Mouse (Mus musculus): ENCODE measurements around the gene Zfp78. TPM values are rescaled to one million over a fixed set of nuclear protein-coding genes. Genes with fewer than 3 reads are reported as not detected.

Zfp78 gene
- 1 to 10 TPM in 1 of 2 experiments, under 1 TPM in 1; 0.88 to 1.2 TPM for total RNA-seq (2023)

DNA sequence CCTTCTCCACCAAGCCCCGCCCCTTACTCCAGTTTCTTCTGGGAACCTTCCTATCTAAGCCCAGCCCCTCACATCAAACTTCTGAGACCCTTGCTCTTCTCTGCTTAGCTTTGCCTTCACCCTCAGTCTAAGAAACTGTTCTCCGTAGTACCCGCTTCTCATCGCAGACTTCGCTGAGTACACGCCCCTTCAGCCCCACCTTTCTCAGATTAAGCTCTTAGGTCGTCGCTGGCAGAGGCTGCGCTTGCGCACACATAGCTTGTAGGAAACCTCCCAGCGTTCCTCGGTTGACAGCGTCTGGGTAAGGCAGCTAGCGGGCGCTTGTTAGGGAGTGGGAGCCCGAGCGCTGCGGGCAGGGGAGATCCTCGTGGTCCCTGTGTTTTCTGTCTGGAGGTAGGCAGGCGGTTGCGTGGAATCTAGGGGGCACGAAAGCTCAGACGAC, at the start of gene Zfp78:
TSS of gene Zfp78 (plus strand) at position 234 of the 442 bp plus-strand sequence.

DNA sequence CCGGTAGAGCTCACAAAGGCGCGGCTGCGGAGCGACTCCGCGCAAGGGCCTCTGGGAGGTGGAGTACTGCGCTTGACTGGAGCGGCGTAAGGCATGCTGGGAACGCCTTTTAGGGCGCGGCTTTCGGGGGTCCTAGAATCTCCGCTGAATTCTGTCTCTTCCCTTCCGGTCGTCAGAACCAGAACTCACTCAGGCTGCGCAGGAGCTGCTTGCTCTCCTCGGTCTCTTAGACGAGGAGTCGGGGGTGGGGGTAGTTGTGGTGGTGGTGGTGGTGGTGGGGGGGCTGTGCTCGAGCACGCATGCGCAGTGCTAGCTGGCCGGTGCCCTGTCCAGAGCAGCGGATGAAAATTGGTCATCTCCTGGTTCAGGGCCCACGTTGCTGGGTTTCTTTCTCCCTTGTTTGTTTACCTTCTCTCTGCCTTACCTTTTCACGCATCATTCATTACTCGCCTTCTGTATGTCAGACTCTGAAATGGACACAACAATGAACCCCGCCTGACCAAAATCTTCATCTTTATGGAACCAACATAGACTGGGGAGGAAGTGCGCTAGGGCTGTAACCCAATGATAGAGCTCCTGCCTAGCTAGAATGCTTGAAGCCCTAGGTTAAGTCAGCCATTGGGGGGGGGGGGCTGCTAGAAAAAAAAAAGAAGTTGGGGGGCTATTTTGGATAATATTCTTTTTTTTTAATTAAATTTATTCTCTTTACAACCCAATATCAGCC, 31.7 kb upstream of the Zfp78 start, which contains the start of gene Zfp583:
TSS of gene Zfp583 (minus strand) at position 53 of the 724 bp plus-strand sequence.

DNA sequence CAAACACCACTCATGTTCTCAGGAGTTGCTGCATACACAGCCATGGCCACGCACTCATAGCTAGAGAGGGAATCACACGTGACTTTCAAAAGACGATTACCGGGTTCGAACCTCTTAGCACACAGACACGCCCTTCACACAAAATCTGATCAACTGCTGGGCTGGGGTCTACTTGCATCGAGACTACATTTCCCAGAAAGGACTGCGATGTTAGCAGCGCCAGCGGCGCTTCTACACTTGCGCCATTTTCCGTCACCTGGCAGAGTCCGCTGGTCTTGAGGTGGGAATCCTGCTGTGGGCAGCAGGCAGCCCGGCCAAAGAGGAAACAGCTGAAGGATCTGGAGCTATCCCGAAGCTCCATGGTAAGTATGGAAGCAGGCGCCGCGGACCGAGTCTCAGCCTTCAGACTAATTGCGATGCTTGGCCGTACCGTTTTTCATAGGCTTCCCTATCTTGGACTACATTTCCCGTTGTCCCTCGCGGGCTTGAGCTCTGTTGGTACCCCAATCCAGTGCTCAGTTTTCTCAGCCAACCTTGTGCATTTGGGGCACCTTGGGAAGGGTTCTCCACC, 19.5 kb upstream of the Zfp78 start, which contains the start of gene Gm3854:
TSS of gene Gm3854 (plus strand) at position 259 of the 571 bp plus-strand sequence.

DNA sequence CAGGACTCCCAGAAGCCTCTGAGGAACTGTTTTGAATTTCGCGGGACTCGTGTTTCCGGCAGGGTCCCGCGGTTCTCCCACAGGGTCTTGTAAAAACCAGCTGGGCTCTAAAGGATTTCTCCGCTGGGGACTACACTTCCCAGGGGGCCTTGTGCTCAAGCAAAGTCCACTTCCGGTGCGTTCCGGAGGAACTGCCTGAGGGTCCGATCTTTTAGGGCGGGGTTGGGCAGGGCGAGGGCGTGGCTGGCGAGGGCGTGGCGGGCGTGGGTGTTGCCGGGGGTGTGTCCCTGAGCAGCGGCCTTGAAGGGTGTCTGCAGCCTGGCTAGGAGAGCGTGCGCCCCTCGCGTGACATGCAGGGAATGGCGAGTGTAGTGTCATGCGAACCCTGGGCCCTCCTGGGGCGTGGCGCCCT, 20.0 kb downstream of the Zfp78 start, which contains the start of gene Zfp28:
TSS of gene Zfp28 (plus strand) at position 252 of the 412 bp plus-strand sequence.

DNA sequence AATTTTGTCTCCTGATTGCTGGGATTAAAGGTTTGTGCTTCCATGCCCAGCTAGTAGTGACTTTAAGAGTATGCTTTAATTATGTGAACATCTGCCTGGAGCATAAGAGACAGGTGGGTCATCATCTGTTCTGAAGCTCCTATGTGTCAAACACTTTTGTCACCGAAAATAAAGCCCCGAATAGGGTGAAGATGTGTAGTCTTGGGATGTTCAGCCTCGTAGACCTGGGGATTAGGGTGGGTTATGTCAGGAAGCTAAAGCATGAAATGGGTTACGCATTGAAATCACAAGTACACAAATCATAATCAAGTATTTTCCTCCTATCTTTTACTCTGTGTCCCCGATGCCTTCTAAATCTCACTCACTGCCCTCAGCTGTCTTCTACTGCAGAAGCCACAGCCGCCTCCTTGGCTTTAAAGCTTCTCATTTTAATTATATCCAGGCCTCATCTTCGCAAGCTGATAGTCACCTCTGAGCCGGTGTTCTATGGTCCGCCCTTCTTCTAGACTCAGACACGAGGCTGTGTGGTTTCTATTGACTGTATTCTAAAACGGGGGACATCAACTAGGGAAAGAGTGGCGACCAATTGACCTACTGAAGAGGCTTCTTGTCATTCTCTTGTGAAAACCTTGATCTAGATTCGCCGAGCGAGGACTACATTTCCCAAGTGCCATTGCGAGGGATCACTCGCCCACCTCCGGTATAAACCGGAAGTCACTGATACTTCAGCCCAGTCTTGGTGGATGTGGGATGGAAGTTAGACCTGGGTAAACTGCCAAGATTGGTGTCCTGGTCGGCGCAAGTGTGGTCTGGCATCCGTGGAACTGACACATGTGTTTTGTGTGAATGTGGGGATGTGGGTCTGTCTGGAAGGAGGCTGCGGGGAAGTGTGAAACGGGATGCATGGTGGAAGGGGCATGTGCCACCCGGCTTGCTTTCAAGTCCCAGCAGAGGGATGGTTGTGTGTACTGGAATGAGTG, 35.2 kb downstream of the Zfp78 start, which contains the start of gene Smim17:
TSS of gene Smim17 (plus strand) at position 720 of the 980 bp plus-strand sequence.

DNA sequence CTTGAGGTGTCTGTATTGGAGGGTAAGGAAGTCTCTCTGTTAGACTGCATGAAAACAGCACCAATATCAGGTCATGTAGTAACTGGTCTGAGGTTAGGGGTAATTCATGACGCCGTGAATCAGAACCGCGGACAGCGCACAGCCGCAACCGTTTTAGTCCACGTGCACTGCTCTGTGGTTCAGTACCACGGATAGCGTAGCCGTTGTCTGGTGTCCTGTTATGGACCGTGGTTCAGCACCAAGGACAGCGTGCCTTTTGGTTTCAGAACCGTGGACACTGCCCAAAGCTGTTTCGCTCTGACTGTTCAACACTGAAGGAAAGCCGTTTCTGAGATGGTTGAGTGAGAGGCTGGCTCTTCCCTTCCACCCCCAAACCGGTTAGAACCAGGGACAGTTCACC, 47.0 kb downstream of the Zfp78 start, which contains the start of gene Gm20715:
TSS of gene Gm20715 (plus strand) at position 235 of the 400 bp plus-strand sequence.

Other genes with a start within 250 kb of the Zfp78 start
- 10 to 100 TPM; 28.5 to 31.3 TPM for gene Zfp787, start 207.3 kb upstream of the Zfp78 start, total RNA-seq (2023)
- gene Zfp444, start 191.1 kb upstream of the Zfp78 start, total RNA-seq (2023) = 10 to 100 TPM in 1 of 2 experiments, 1 to 10 TPM in 1; 6.2 to 10.2 TPM
- gene Galp, start 166.2 kb upstream of the Zfp78 start, total RNA-seq (2023) = not detected
- gene Zscan5b, start 141.0 kb upstream of the Zfp78 start, total RNA-seq (2023) = not detected
- not detected for gene Epp13, start 110.6 kb upstream of the Zfp78 start, total RNA-seq (2023)
- gene Zfp667, start 76.7 kb upstream of the Zfp78 start, total RNA-seq (2023) = under 1 TPM; 0.24 to 0.35 TPM
- gene Zfp583, start 32.0 kb upstream of the Zfp78 start, total RNA-seq (2023) = under 1 TPM; 0.60 to 0.73 TPM
- gene Gm3854, start 19.5 kb upstream of the Zfp78 start, total RNA-seq (2023) = under 1 TPM in 1 of 2 experiments, not detected in 1; 0.11 TPM
- gene Zfp28, start 20.0 kb downstream of the Zfp78 start, total RNA-seq (2023) = 1 to 10 TPM; 1.4 to 2.2 TPM
- not detected for gene Smim17, start 35.4 kb downstream of the Zfp78 start, total RNA-seq (2023)
- gene Gm20715, start 47.0 kb downstream of the Zfp78 start, total RNA-seq (2023) = not detected
- gene Olfr1344, start 75.4 kb downstream of the Zfp78 start, total RNA-seq (2023) = not detected
- under 1 TPM in 1 of 2 experiments, not detected in 1; 0.04 TPM for gene Olfr1336, start 92.9 kb downstream of the Zfp78 start, total RNA-seq (2023)
- not detected for gene Olfr1346, start 103.8 kb downstream of the Zfp78 start, total RNA-seq (2023)
- not detected for gene Olfr5, start 123.7 kb downstream of the Zfp78 start, total RNA-seq (2023)
- gene Olfr1347, start 136.5 kb downstream of the Zfp78 start, total RNA-seq (2023) = not detected
- not detected for gene Olfr1348, start 145.5 kb downstream of the Zfp78 start, total RNA-seq (2023)
- gene Olfr1349, start 159.7 kb downstream of the Zfp78 start, total RNA-seq (2023) = not detected
- not detected for gene Olfr1350, start 201.6 kb downstream of the Zfp78 start, total RNA-seq (2023)